Mouse (Mus musculus) forebrain, embryonic 14.5 days (tissue): ENCODE results near the gene Ntf3. TPM values are rescaled to one million over a fixed set of nuclear protein-coding genes. Genes with fewer than 3 reads are reported as not detected.

Source experiments
- ATAC-seq: fragments of 200-750 bp; cut with Nextera tagmentation; 2 replicates; pipeline ENCODE4 v1.8.0; 2017; ENCODE audit warnings: mild to moderate bottlenecking, moderate library complexity
- DNase-seq: peaks from one replicate; pipeline ENCODE4 v3.0.0-alpha.2; 2015; ENCODE audit warnings: low spot score
- H3K27ac ChIP-seq: fragments of 300-500 bp; sonication (generic); 2 replicates; pipeline ENCODE4 v1.5.1; 2014; ENCODE audit warnings: low read depth, mild to moderate bottlenecking, control low read depth, low read length, moderate library complexity
- H3K27me3 ChIP-seq: fragments of 300-500 bp; sonication (generic); replicated peaks from 2 replicates; pipeline ENCODE4 v1.6.1; 2014; ENCODE audit warnings: low read length, control low read depth, mixed read lengths; ENCODE audit not compliant: control insufficient read depth, insufficient read depth
- H3K36me3 ChIP-seq: fragments of 300-500 bp; sonication (generic); 2 replicates; pipeline ENCODE4 v1.6.1; 2014; ENCODE audit warnings: low read length, control low read depth; ENCODE audit not compliant: control insufficient read depth, insufficient read depth
- H3K4me1 ChIP-seq: fragments of 300-500 bp; sonication (generic); 2 replicates; pipeline ENCODE4 v1.6.1; 2014; ENCODE audit warnings: antibody characterized with exemption, low read length, control low read depth; ENCODE audit not compliant: control insufficient read depth, insufficient read depth
- H3K4me2 ChIP-seq: fragments of 300-500 bp; sonication (generic); 2 replicates; pipeline ENCODE4 v1.6.1; 2014; ENCODE audit warnings: mild to moderate bottlenecking, control low read depth, low read length
- H3K4me3 ChIP-seq: fragments of 300-500 bp; sonication (generic); 2 replicates; pipeline ENCODE4 v1.5.1; 2014; ENCODE audit warnings: low read depth, low read length, control low read depth
- H3K9ac ChIP-seq: fragments of 300-500 bp; sonication (generic); 2 replicates; pipeline ENCODE4 v1.6.1; 2014; ENCODE audit warnings: mild to moderate bottlenecking, low read length, control low read depth, moderate library complexity
- H3K9me3 ChIP-seq: fragments of 300-500 bp; sonication (generic); replicated peaks from 2 replicates; pipeline ENCODE4 v1.6.1; 2016; ENCODE audit warnings: low read length, control low read depth, mixed read lengths; ENCODE audit not compliant: control insufficient read depth
- WGBS: fragments of 180-500 bp; shearing (Covaris S2); extraction: QIAGEN DNeasy Blood & Tissue Kit; methylation state at CpG from one replicate; pipeline ENCODE4 v1.1.7; 2014; 5-methylcytosine and 5-hydroxymethylcytosine counted together
- polyA plus RNA-seq: library from polyadenylated mRNA; unstranded; fragments of >200 nt; fragmentation: Nextera tagmentation; extraction: Ambion mirVana; gene quantifications from 2 replicates; pipeline ENCODE4 v1.2.1, GENCODE M21; 2014

The Ntf3 gene
- polyA plus RNA-seq, 1 experiment from 2014 or later = 3.4 TPM

DNA sequence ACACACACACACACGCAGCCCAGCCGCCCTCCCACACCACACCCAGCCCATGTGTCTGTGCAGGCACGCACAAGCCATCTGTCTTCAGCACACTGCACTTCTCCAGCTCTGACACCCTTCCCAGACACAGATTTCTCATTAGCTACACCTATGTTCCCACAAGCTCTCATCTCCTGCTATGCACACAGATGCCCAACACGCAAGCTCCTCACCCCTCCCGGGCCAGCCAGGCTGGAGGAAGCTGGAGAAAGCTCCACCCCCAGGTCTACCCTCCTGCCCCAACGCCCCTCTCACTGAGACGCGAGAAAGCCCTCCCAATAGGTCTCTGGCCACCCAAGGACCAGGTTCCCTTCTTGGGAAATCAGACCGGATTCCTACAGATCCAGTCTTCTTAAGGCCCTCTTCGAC, 4.4 kb downstream of the Ntf3 start:
- peak; percentile 34 for DNase-seq
- H3K27ac ChIP-seq = no peak overlapping the region
- peak overlapping the region; percentile 69 for H3K4me2 ChIP-seq
- H3K4me1 ChIP-seq = peaks cover 24% of the 10 kb centered on the region
- ATAC-seq = peak; percentile 29; the same call in 1 of the 2 replicates
- H3K36me3 ChIP-seq = no peaks in the 10 kb centered on the region
- WGBS = 8% methylated on average over 10 of the region's 10 CpGs
- no peaks in the 10 kb centered on the region for H3K9me3 ChIP-seq
- peaks cover 46% of the 10 kb centered on the region for H3K27me3 ChIP-seq
- peak overlapping the region; percentile 33; the same call in 1 of the 2 replicates for H3K9ac ChIP-seq
- H3K4me3 ChIP-seq = peak overlapping the region; percentile 33; the same call in 1 of the 2 replicates

GRCm38 (mm10) chr6:126161571-126162340, 5.0 kb downstream of the Ntf3 start:
- no peak overlapping the region for H3K4me2 ChIP-seq
- no peaks in the 10 kb centered on the region for H3K36me3 ChIP-seq
- H3K9me3 ChIP-seq = no peaks in the 10 kb centered on the region
- no peak overlapping the region for H3K27ac ChIP-seq
- H3K4me3 ChIP-seq = no peak overlapping the region
- no peak for ATAC-seq
- peaks cover 23% of the 10 kb centered on the region for H3K4me1 ChIP-seq
- DNase-seq = peak; percentile 47
- H3K27me3 ChIP-seq = peaks cover 40% of the 10 kb centered on the region
- no peak overlapping the region for H3K9ac ChIP-seq
- WGBS = 52% methylated on average over 8 of the region's 8 CpGs

DNA sequence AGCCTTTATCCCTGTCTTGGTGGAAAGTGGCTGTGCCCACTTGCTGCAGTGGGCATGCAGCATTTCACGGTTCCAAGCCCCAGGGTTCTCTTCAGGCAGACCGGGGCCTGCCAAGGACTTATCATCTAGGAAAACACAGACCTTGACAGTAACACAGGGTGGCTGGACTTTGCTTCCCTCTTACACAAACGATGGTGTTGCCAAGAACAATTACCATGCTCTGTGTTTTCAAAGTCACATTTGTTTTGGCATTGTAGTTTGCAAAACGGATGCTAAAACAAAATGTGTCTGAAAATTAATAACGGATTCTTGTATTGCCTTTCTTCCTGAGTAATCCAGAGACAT, 6.7 kb downstream of the Ntf3 start:
- Histone ChIP-seq H3K27me3 (peaks cover 23% of the 10 kb centered on the region), H3K4me2 (no peak overlapping the region), H3K36me3 (no peaks in the 10 kb centered on the region), H3K27ac (no peak overlapping the region), H3K4me3 (no peak overlapping the region), H3K9me3 (no peaks in the 10 kb centered on the region), H3K9ac (no peak overlapping the region), H3K4me1 (peaks cover 19% of the 10 kb centered on the region)
- ATAC-seq (no peak), DNase-seq (no peak)
- 70% methylated on average over 5 of the region's 5 CpGs for WGBS

DNA sequence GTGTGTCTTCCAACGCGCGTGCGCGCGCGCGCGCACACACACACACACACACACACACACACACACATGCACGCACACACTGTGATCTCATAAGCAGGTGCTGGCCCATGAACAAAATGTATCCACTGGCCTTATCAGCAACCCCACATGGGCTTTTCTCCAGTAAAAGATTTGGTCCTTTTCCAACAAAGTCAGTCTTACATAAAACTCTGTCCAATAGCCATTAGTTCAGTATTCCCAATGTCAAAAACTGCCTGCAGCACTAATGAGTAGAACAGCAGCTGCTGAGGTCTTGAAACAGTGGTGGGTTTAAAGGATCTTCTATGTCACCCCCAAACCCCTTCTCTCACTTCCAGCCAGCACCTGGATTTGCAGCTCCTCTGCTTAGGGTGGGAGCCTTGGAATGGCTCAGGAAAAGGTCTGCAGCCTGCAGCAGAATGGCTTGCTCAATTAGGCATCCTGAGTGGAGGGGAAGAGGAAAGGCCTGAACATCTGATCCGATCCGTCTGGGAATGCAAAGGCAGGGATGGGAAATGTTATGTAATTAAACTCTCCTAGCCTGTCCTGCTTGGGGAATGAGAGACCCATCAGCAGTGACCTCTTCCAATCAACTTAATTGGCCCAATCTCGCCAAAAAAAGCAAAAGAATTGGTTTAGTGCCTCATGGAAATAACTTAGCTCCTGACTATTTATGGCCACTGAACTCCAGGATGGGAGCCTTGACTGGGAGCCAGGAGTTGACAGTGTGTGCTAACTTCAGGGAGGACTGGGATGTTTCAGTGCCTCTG, 7.2 kb downstream of the Ntf3 start:
- no peak overlapping the region for H3K4me2 ChIP-seq
- H3K4me3 ChIP-seq = no peak overlapping the region
- H3K9ac ChIP-seq = no peak overlapping the region
- no peaks in the 10 kb centered on the region for H3K36me3 ChIP-seq
- no peaks in the 10 kb centered on the region for H3K9me3 ChIP-seq
- DNase-seq (peak; percentile 3), ATAC-seq (no peak)
- H3K27me3 ChIP-seq = peaks cover 17% of the 10 kb centered on the region
- H3K4me1 ChIP-seq = peaks cover 14% of the 10 kb centered on the region
- H3K27ac ChIP-seq = no peak overlapping the region
- 89% methylated on average over 13 of the region's 13 CpGs for WGBS

- H3K4me3 ChIP-seq = no peak overlapping the region
- no peak overlapping the region for H3K9ac ChIP-seq
- no peaks in the 10 kb centered on the region for H3K9me3 ChIP-seq
- H3K27ac ChIP-seq = no peak overlapping the region
- no peaks in the 10 kb centered on the region for H3K27me3 ChIP-seq
- H3K4me2 ChIP-seq = no peak overlapping the region
- ATAC-seq = no peak
- H3K36me3 ChIP-seq = no peaks in the 10 kb centered on the region
- no peaks in the 10 kb centered on the region for H3K4me1 ChIP-seq
- WGBS = 94% methylated on average over 2 of the region's 2 CpGs
- peak; percentile 11 for DNase-seq
These were observed 10.8 kb downstream of the Ntf3 start for GRCm38 (mm10) chr6:126155928-126156327.

DNA sequence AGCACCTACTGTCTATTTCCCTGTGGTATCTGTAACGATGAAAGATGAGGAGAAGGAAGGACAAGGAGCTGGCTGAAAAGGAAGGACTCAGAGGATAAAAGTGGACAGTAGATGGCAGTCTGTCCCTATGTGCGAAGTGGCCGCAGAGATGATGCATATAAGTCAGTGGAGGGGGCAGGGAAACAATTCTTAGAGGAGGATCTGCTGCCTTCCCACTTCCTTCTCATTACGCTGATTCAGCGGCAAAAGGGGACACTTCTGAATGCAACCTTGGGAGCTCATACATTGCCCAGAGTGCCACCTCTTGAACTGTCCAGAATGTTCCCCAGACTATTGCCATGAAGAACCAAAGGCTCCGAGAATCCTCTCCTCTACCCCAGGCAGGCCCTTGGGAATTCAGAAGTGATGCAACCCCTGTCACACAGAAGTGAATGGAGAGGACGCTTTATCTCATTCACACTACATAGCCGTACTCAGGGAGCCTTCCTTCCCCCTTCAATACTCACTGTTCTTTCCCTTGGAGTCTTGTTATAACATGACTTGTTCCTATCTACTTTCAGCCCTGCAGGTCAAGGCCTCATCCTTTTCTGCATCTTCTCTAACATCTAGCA, 12.2 kb downstream of the Ntf3 start:
- no peak for ATAC-seq
- no peak overlapping the region for H3K9ac ChIP-seq

DNA sequence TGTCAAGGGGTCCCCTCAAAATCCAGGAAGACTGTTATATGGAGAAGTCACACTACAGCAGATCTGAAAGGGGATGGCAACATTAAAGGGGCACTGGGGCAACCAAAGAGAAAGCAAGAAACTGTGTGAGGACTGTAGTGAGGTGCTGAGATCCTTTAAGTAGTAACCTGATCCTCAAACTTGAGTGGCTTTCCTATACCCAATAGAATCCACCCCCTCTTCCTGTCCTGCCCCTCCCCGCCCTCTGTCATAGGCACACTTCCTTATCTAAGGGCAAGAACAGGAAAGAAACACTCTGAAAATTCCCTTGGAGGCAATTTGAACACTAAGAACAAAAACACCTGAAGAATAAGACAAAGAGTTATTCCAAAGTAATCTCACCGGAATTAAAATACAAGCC, 13.6 kb downstream of the Ntf3 start:
- H3K4me1 ChIP-seq = no peaks in the 10 kb centered on the region
- H3K9ac ChIP-seq = no peak overlapping the region
- no peak overlapping the region for H3K27ac ChIP-seq
- no peaks in the 10 kb centered on the region for H3K36me3 ChIP-seq
- WGBS = 87% methylated on average over 2 of the region's 2 CpGs
- H3K4me2 ChIP-seq = no peak overlapping the region
- no peaks in the 10 kb centered on the region for H3K9me3 ChIP-seq
- DNase-seq (no peak), ATAC-seq (no peak)
- no peaks in the 10 kb centered on the region for H3K27me3 ChIP-seq
- no peak overlapping the region for H3K4me3 ChIP-seq

More for the DNA sequence above, 12.2 kb downstream of the Ntf3 start:
- Histone ChIP-seq H3K4me3 (no peak overlapping the region), H3K9me3 (no peaks in the 10 kb centered on the region), H3K27ac (no peak overlapping the region), H3K4me2 (no peak overlapping the region), H3K36me3 (no peaks in the 10 kb centered on the region), H3K4me1 (no peaks in the 10 kb centered on the region), H3K27me3 (no peaks in the 10 kb centered on the region)
- 43% methylated on average over 8 of the region's 8 CpGs for WGBS
- peak; percentile 60 for DNase-seq

- no peaks in the 10 kb centered on the region for H3K9me3 ChIP-seq
- no peak for DNase-seq
- H3K27ac ChIP-seq = no peak overlapping the region
- no peaks in the 10 kb centered on the region for H3K36me3 ChIP-seq
- 90% methylated on average over 5 of the region's 5 CpGs for WGBS
- no peak for ATAC-seq
- H3K4me3 ChIP-seq = no peak overlapping the region
- H3K9ac ChIP-seq = no peak overlapping the region
- no peaks in the 10 kb centered on the region for H3K27me3 ChIP-seq
- H3K4me2 ChIP-seq = no peak overlapping the region
- no peaks in the 10 kb centered on the region for H3K4me1 ChIP-seq
These were observed 23.1 kb downstream of the Ntf3 start for GRCm38 (mm10) chr6:126143659-126144058.
